Mouse (Mus musculus) forebrain, postnatal 0 days (tissue): ENCODE results near the gene Abcg4. TPM values are rescaled to one million over a fixed set of nuclear protein-coding genes. Genes with fewer than 3 reads are reported as not detected.
A peak's percentile ranks its signal among the peaks of the same experiment; 100 is the strongest.

ENCODE experiments used
- ATAC-seq: fragments of 200-750 bp; cut with Nextera tagmentation; 2 replicates; pipeline ENCODE4 v1.8.0; 2017; ENCODE audit warnings: mild to moderate bottlenecking, moderate library complexity
- DNase-seq: peaks from one replicate; pipeline ENCODE4 v3.0.0-alpha.2; 2015
- H3K27ac ChIP-seq: fragments of 300-500 bp; sonication (generic); 2 replicates; pipeline ENCODE4 v1.5.1; 2014; ENCODE audit warnings: low read depth, mild to moderate bottlenecking, antibody characterized with exemption, low read length, moderate library complexity, mixed read lengths
- H3K27me3 ChIP-seq: fragments of 300-500 bp; sonication (generic); 2 replicates; pipeline ENCODE4 v1.6.1; 2014; ENCODE audit warnings: mild to moderate bottlenecking, low read length, mixed read lengths; ENCODE audit not compliant: insufficient read depth
- H3K36me3 ChIP-seq: fragments of 300-500 bp; sonication (generic); 2 replicates; pipeline ENCODE4 v1.6.1; 2014; ENCODE audit warnings: mild to moderate bottlenecking, moderate library complexity; ENCODE audit not compliant: insufficient read depth
- H3K4me1 ChIP-seq: fragments of 300-500 bp; sonication (generic); 2 replicates; pipeline ENCODE4 v1.6.1; 2014; ENCODE audit warnings: antibody characterized with exemption; ENCODE audit not compliant: insufficient read depth
- H3K4me2 ChIP-seq: fragments of 300-500 bp; sonication (generic); 2 replicates; pipeline ENCODE4 v1.6.1; 2014; ENCODE audit warnings: low read depth, mild to moderate bottlenecking, moderate library complexity
- H3K4me3 ChIP-seq: fragments of 300-500 bp; sonication (generic); 2 replicates; pipeline ENCODE4 v1.5.1; 2014; ENCODE audit warnings: low read depth, low read length, mixed read lengths
- H3K9ac ChIP-seq: fragments of 300-500 bp; sonication (generic); 2 replicates; pipeline ENCODE4 v1.6.1; 2014; ENCODE audit warnings: mild to moderate bottlenecking
- H3K9me3 ChIP-seq: fragments of 300-500 bp; sonication (generic); 2 replicates; pipeline ENCODE4 v1.6.1; 2016; ENCODE audit warnings: low read length
- CTCF ChIP-seq: sonication (generic); IDR thresholded peaks from 2 replicates; pipeline ENCODE4 v1.5.1; 2016; ENCODE audit warnings: antibody characterized with exemption, control low read depth, low read depth
- WGBS: fragments of 180-500 bp; shearing (Covaris S2); extraction: QIAGEN DNeasy Blood & Tissue Kit; methylation state at CpG from one replicate; pipeline ENCODE4 v1.1.7; 2014; 5-methylcytosine and 5-hydroxymethylcytosine counted together
- polyA plus RNA-seq: library from polyadenylated mRNA; unstranded; fragments of >200 nt; fragmentation: Nextera tagmentation; extraction: Ambion mirVana; gene quantifications from 2 replicates; pipeline ENCODE4 v1.2.1, GENCODE M21; 2015
- total RNA-seq: library from RNA; depleted of rRNA; stranded (reverse); fragments of >200 nt; gene quantifications from 2 replicates; pipeline ENCODE4 v1.2.3, GENCODE M21; 2014

Abcg4 gene
- total and polyA plus RNA-seq, 2 experiments from 2014 or later, result 20.4 to 45.2 TPM

- H3K4me3 ChIP-seq, result peak overlapping the region; percentile 91
- peak overlapping the region; percentile 78 for H3K27ac ChIP-seq
- no peaks in the 10 kb centered on the region for H3K27me3 ChIP-seq
- H3K4me1 ChIP-seq, result peaks cover 19% of the 10 kb centered on the region
- H3K9ac ChIP-seq, result peak overlapping the region; percentile 87
- 2% methylated on average over 37 of the region's 37 CpGs for WGBS
- ATAC-seq, result peak; percentile 5; the same call in 1 of the 2 replicates
- H3K36me3 ChIP-seq, result peaks cover 19% of the 10 kb centered on the region
- no peaks in the 10 kb centered on the region for H3K9me3 ChIP-seq
- peak overlapping the region; percentile 71 for H3K4me2 ChIP-seq
- no peak for TF ChIP-seq CTCF
- DNase-seq, result peak; percentile 27
These were observed 30.9 kb upstream of the Abcg4 start for GRCm38 (mm10) chr9:44319105-44319886.

GRCm38 (mm10) chr9:44318826-44319095, 30.3 kb upstream of the Abcg4 start:
- no peak for ATAC-seq
- Histone ChIP-seq H3K4me2 (peak overlapping the region; percentile 71), H3K27ac (no peak overlapping the region), H3K9me3 (no peaks in the 10 kb centered on the region), H3K27me3 (no peaks in the 10 kb centered on the region), H3K4me1 (peaks cover 19% of the 10 kb centered on the region), H3K36me3 (peaks cover 25% of the 10 kb centered on the region), H3K9ac (peak overlapping the region; percentile 87), H3K4me3 (peak overlapping the region; percentile 91)
- 30% methylated on average over 3 of the region's 3 CpGs for WGBS
- no peak for TF ChIP-seq CTCF
- no peak for DNase-seq

- 48% methylated on average over 5 of the region's 5 CpGs for WGBS
- Histone ChIP-seq H3K4me2 (peak overlapping the region; percentile 71), H3K4me3 (peak overlapping the region; percentile 91)
These were observed 29.8 kb upstream of the Abcg4 start for GRCm38 (mm10) chr9:44318076-44318825.

GRCm38 (mm10) chr9:44317452-44317851, 29.0 kb upstream of the Abcg4 start:
- 66% methylated on average over 4 of the region's 4 CpGs for WGBS
- peaks cover 19% of the 10 kb centered on the region for H3K4me1 ChIP-seq
- H3K27ac ChIP-seq, result no peak overlapping the region
- peaks cover 35% of the 10 kb centered on the region for H3K36me3 ChIP-seq
- no peaks in the 10 kb centered on the region for H3K9me3 ChIP-seq
- no peak for ATAC-seq
- no peaks in the 10 kb centered on the region for H3K27me3 ChIP-seq
- no peak for DNase-seq
- no peak for TF ChIP-seq CTCF
- H3K4me3 ChIP-seq, result no peak overlapping the region
- H3K9ac ChIP-seq, result peak overlapping the region; percentile 87; the same call in 1 of the 2 replicates
- H3K4me2 ChIP-seq, result 0 out of 2 replicates have a peak overlapping the region, but pooled peaks have one; percentile 10

More at GRCm38 (mm10) chr9:44318076-44318825, 29.8 kb upstream of the Abcg4 start:
- H3K4me1 ChIP-seq, result peaks cover 19% of the 10 kb centered on the region
- no peaks in the 10 kb centered on the region for H3K9me3 ChIP-seq
- DNase-seq, result no peak
- ATAC-seq, result no peak
- H3K36me3 ChIP-seq, result peaks cover 30% of the 10 kb centered on the region
- TF ChIP-seq CTCF, result no peak
- H3K9ac ChIP-seq, result peak overlapping the region; percentile 87
- H3K27me3 ChIP-seq, result no peaks in the 10 kb centered on the region
- no peak overlapping the region for H3K27ac ChIP-seq

GRCm38 (mm10) chr9:44314910-44315309, 26.5 kb upstream of the Abcg4 start:
- Histone ChIP-seq H3K9ac (no peak overlapping the region), H3K4me1 (peaks cover 19% of the 10 kb centered on the region), H3K9me3 (no peaks in the 10 kb centered on the region), H3K4me3 (no peak overlapping the region), H3K27me3 (no peaks in the 10 kb centered on the region), H3K27ac (no peak overlapping the region), H3K4me2 (no peak overlapping the region), H3K36me3 (peaks cover 54% of the 10 kb centered on the region)
- WGBS, result 96% methylated on average over 18 of the region's 18 CpGs
- no peak for DNase-seq
- ATAC-seq, result no peak
- TF ChIP-seq CTCF, result no peak

- H3K9me3 ChIP-seq, result no peaks in the 10 kb centered on the region
- 51% methylated on average over 4 of the region's 4 CpGs for WGBS
- no peak overlapping the region for H3K4me3 ChIP-seq
- no peak overlapping the region for H3K9ac ChIP-seq
- no peaks in the 10 kb centered on the region for H3K27me3 ChIP-seq
- peaks cover 54% of the 10 kb centered on the region for H3K36me3 ChIP-seq
- no peak for ATAC-seq
- no peak for TF ChIP-seq CTCF
- peaks cover 19% of the 10 kb centered on the region for H3K4me1 ChIP-seq
- H3K4me2 ChIP-seq, result no peak overlapping the region
- no peak for DNase-seq
- H3K27ac ChIP-seq, result no peak overlapping the region
These were observed 25.8 kb upstream of the Abcg4 start for GRCm38 (mm10) chr9:44314257-44314547.

GRCm38 (mm10) chr9:44313476-44314256, 25.3 kb upstream of the Abcg4 start:
- no peak overlapping the region for H3K4me2 ChIP-seq
- no peak overlapping the region for H3K4me3 ChIP-seq
- no peak overlapping the region for H3K9ac ChIP-seq
- ATAC-seq (no peak), DNase-seq (peak; percentile 37)
- H3K27me3 ChIP-seq, result no peaks in the 10 kb centered on the region
- H3K36me3 ChIP-seq, result peaks cover 54% of the 10 kb centered on the region
- TF ChIP-seq CTCF, result no peak
- H3K27ac ChIP-seq, result no peak overlapping the region
- H3K9me3 ChIP-seq, result no peaks in the 10 kb centered on the region
- 64% methylated on average over 19 of the region's 19 CpGs for WGBS
- peaks cover 13% of the 10 kb centered on the region for H3K4me1 ChIP-seq
